Mouse (Mus musculus) thymus, adult 2 months (tissue): ENCODE data around the gene St6galnac4.

Source experiments
- CTCF ChIP-seq: fragments of 200-500 bp; IDR thresholded peaks from 2 replicates; pipeline ENCODE4 v1.5.1; 2012; ENCODE audit warnings: mild to moderate bottlenecking, control low read depth, low read length, moderate library complexity, borderline replicate concordance; ENCODE audit not compliant: control insufficient read depth, poor library complexity, insufficient read depth; ENCODE audit errors: extremely low read depth
- POLR2A ChIP-seq: fragments of 200-500 bp; IDR thresholded peaks from 2 replicates; pipeline ENCODE4 v1.6.1; 2012; ENCODE audit warnings: mild to moderate bottlenecking, low read length, control low read depth, moderate library complexity; ENCODE audit not compliant: control insufficient read depth, poor library complexity, insufficient read depth; ENCODE audit errors: extremely low read depth

DNA sequence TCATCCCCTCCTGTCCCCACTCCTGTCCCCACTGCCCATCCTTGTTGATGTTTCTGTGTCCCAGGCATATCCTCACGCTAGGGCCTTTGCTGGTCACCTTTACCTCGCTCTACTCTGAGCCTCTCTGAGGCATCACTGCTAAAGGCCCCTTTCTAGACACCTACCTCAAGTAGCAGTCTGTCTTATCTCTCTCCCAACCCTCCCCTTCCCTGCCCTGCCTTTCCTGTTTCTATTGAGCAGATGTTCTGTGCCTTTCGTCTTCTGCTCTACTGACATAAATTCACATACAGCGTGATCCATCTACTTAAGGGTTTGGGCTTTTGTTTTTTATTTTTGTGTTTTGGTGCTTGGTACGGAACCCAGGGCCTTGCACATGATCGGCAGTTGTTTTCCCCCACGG is 30.9 kb upstream of the St6galnac4 start:
- TF ChIP-seq POLR2A (no peak), CTCF (no peak)
